Mouse (Mus musculus) stomach, postnatal 0 days (tissue): ENCODE measurements around the gene Shisa7.

Source experiments
- CTCF ChIP-seq: IDR thresholded peaks from 2 replicates; pipeline ENCODE4 v1.5.1; 2016; ENCODE audit warnings: antibody characterized with exemption, low read depth, mild to moderate bottlenecking, moderate library complexity
- EP300 ChIP-seq: optimal IDR thresholded peaks from 2 replicates; pipeline ENCODE3; 2016; ENCODE audit warnings: antibody characterized with exemption

DNA sequence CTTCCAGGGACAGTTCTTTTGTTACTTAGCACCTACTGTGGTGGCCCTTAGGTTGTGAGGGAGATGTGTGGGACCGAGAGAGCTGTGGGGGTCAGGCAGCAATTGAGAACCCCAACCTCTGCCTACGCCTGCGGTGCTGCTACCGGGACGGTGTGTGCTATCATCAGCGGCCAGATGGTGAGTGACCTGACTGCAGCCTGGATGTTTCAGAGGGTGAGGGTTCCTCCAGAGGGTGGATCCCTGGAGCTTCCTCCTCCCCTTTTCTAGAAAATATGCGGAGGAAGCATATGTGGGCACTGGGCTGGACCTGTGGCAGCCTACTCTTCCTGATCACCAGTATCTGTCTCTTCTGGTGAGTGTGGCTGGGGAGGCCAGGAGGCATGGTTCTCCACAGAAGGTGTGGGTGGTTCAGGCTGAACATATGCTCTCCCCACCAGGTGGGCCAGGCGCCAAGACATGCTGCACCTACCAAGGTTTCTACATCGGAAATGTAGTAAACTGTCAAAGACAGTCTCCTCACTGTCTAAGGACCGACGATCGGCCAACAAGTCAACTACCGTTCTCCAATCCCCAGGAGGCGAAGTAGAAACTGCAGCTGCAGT is 60.7 kb downstream of the Shisa7 start:
- TF ChIP-seq CTCF (no peak), EP300 (no peak)
